Mouse (Mus musculus): ENCODE measurements around the gene Srgap1.

Gene Srgap1

GRCm38 (mm10) chr10:121964114-121964513 lies 83.0 kb downstream of the Srgap1 start:
- no peak for DNase-seq (ENCODE audit: low read depth, low spot score)

GRCm38 (mm10) chr10:121962053-121962452 lies 85.1 kb downstream of the Srgap1 start:
- DNase-seq (ENCODE audit: low read depth, low spot score) = no peak

- DNase-seq (ENCODE audit: low read depth, low spot score) = no peak
These were observed 85.8 kb downstream of the Srgap1 start for GRCm38 (mm10) chr10:121961121-121961893.

GRCm38 (mm10) chr10:121958741-121959140 lies 88.4 kb downstream of the Srgap1 start:
- DNase-seq (ENCODE audit: low read depth, low spot score) = no peak

- no peak for DNase-seq (ENCODE audit: low read depth, low spot score)
These were observed 90.6 kb downstream of the Srgap1 start for GRCm38 (mm10) chr10:121956505-121956904.

GRCm38 (mm10) chr10:121955730-121956129 lies 91.4 kb downstream of the Srgap1 start:
- DNase-seq (ENCODE audit: low read depth, low spot score) = no peak

GRCm38 (mm10) chr10:121954877-121955276 lies 92.2 kb downstream of the Srgap1 start:
- DNase-seq (ENCODE audit: low read depth, low spot score) = no peak

- no peak for DNase-seq (ENCODE audit: low read depth, low spot score)
These were observed 94.1 kb downstream of the Srgap1 start for GRCm38 (mm10) chr10:121953041-121953440.

GRCm38 (mm10) chr10:121946173-121946572 lies 100.9 kb downstream of the Srgap1 start:
- no peak for DNase-seq (ENCODE audit: low read depth, low spot score)

- DNase-seq (ENCODE audit: low read depth, low spot score) = no peak
These were observed 115.2 kb downstream of the Srgap1 start for GRCm38 (mm10) chr10:121931909-121932308.

GRCm38 (mm10) chr10:121926094-121926493 lies 121.0 kb downstream of the Srgap1 start:
- no peak for DNase-seq (ENCODE audit: low read depth, low spot score)

GRCm38 (mm10) chr10:121919016-121919415 lies 128.1 kb downstream of the Srgap1 start:
- DNase-seq (ENCODE audit: low read depth, low spot score) = no peak

- DNase-seq (ENCODE audit: low read depth, low spot score) = no peak
These were observed 128.5 kb downstream of the Srgap1 start for GRCm38 (mm10) chr10:121918579-121918978.

- no peak for DNase-seq (ENCODE audit: low read depth, low spot score)
These were observed 131.6 kb downstream of the Srgap1 start for GRCm38 (mm10) chr10:121915530-121915929.

- DNase-seq (ENCODE audit: low read depth, low spot score) = no peak
These were observed 143.0 kb downstream of the Srgap1 start for GRCm38 (mm10) chr10:121904137-121904536.

GRCm38 (mm10) chr10:121902651-121903050 lies 144.5 kb downstream of the Srgap1 start:
- no peak for DNase-seq (ENCODE audit: low read depth, low spot score)

GRCm38 (mm10) chr10:121900772-121901171 lies 146.3 kb downstream of the Srgap1 start:
- DNase-seq (ENCODE audit: low read depth, low spot score) = no peak

- no peak for DNase-seq (ENCODE audit: low read depth, low spot score)
These were observed 147.4 kb downstream of the Srgap1 start for GRCm38 (mm10) chr10:121899706-121900105.

- DNase-seq (ENCODE audit: low read depth, low spot score) = no peak
These were observed 149.2 kb downstream of the Srgap1 start for GRCm38 (mm10) chr10:121897835-121898370.

- no peak for DNase-seq (ENCODE audit: low read depth, low spot score)
These were observed 155.6 kb downstream of the Srgap1 start for GRCm38 (mm10) chr10:121891390-121892067.

- DNase-seq (ENCODE audit: low read depth, low spot score) = no peak
These were observed 157.1 kb downstream of the Srgap1 start for GRCm38 (mm10) chr10:121890061-121890460.

- DNase-seq (ENCODE audit: low read depth, low spot score) = no peak
These were observed 160.3 kb downstream of the Srgap1 start for GRCm38 (mm10) chr10:121886805-121887204.
